Mouse (Mus musculus) myocyte (in vitro differentiated cells): ENCODE results near the gene Mogat2. TPM values are rescaled to one million over a fixed set of nuclear protein-coding genes. Genes with fewer than 3 reads are reported as not detected.
A peak's percentile ranks its signal among the peaks of the same experiment; 100 is the strongest.

Experiments
- H3K27me3 ChIP-seq: one replicate; pipeline ENCODE4 v1.6.1; 2011; ENCODE audit not compliant: control insufficient read depth, insufficient read depth, insufficient read length
- H3K36me3 ChIP-seq: one replicate; pipeline ENCODE4 v1.6.1; 2011; ENCODE audit not compliant: control insufficient read depth, insufficient read depth
- H3K4me2 ChIP-seq: one replicate; pipeline ENCODE4 v1.6.1; 2011; ENCODE audit warnings: low read depth, control low read depth
- H3K4me3 ChIP-seq: one replicate; pipeline ENCODE4 v1.5.1; 2011; ENCODE audit warnings: mild to moderate bottlenecking, control low read depth, moderate library complexity
- H3K79me2 ChIP-seq: one replicate; pipeline ENCODE4 v1.6.1; 2011; ENCODE audit not compliant: control insufficient read depth, insufficient read depth
- H3ac ChIP-seq: one replicate; pipeline ENCODE4 v1.6.1; 2011; ENCODE audit not compliant: control insufficient read depth, insufficient read length
- CEBPB ChIP-seq: IDR thresholded peaks from 2 replicates; pipeline ENCODE4 v1.6.1; 2011; ENCODE audit warnings: mild to moderate bottlenecking, moderate library complexity; ENCODE audit not compliant: poor library complexity, insufficient read depth, severe bottlenecking
- E2F4 ChIP-seq: IDR thresholded peaks from one replicate; pipeline ENCODE4 v1.6.1; 2011; ENCODE audit warnings: mild to moderate bottlenecking, control low read depth, moderate library complexity; ENCODE audit not compliant: insufficient read depth
- MAX ChIP-seq: IDR thresholded peaks from one replicate; pipeline ENCODE4 v1.6.1; 2011; ENCODE audit warnings: low read depth, mild to moderate bottlenecking, control low read depth
- MYOD1 ChIP-seq, 3 experiments: IDR thresholded peaks; one replicate each; pipeline ENCODE4 v1.6.1; 2011; ENCODE audit warnings: control low read depth in 2 of 3, low read depth in 2 of 3, mild to moderate bottlenecking in 2 of 3, moderate library complexity in 1 of 3; ENCODE audit not compliant: insufficient read length in 2 of 3, control insufficient read depth in 1 of 3
- MYOG ChIP-seq, 3 experiments: IDR thresholded peaks; one replicate each; pipeline ENCODE4 v1.6.1; 2011; ENCODE audit warnings: control low read depth in 2 of 3, low read depth in 2 of 3, mild to moderate bottlenecking in 2 of 3; ENCODE audit not compliant: insufficient read length in 2 of 3, control insufficient read depth in 1 of 3, insufficient read depth in 1 of 3
- POLR2A ChIP-seq: IDR thresholded peaks from one replicate; pipeline ENCODE4 v1.6.1; 2011; ENCODE audit warnings: low read depth, mild to moderate bottlenecking, control low read depth, moderate library complexity; ENCODE audit not compliant: insufficient read length
- POLR2AphosphoS2 ChIP-seq: IDR thresholded peaks from one replicate; pipeline ENCODE4 v1.6.1; 2011; ENCODE audit warnings: low read depth, control low read depth; ENCODE audit not compliant: insufficient read length
- REST ChIP-seq: IDR thresholded peaks from one replicate; pipeline ENCODE4 v1.6.1; 2011; ENCODE audit warnings: mild to moderate bottlenecking, control low read depth, moderate library complexity; ENCODE audit not compliant: insufficient read depth, insufficient read length
- SRF ChIP-seq: IDR thresholded peaks from one replicate; pipeline ENCODE4 v1.6.1; 2011; ENCODE audit warnings: low read depth; ENCODE audit not compliant: control insufficient read depth, insufficient read length
- TCF12 ChIP-seq: IDR thresholded peaks from one replicate; pipeline ENCODE4 v1.6.1; 2011; ENCODE audit warnings: mild to moderate bottlenecking, control low read depth; ENCODE audit not compliant: poor library complexity, insufficient read depth, severe bottlenecking
- TCF3 ChIP-seq: IDR thresholded peaks from one replicate; pipeline ENCODE4 v1.6.1; 2011; ENCODE audit warnings: low read depth, control low read depth; ENCODE audit not compliant: insufficient read length
- USF1 ChIP-seq: IDR thresholded peaks from one replicate; pipeline ENCODE4 v1.6.1; 2011; ENCODE audit warnings: low read depth, mild to moderate bottlenecking, control low read depth, moderate library complexity
- polyA plus RNA-seq: library from polyadenylated mRNA; unstranded; fragments of >200 nt; fragmentation: generic; extraction: Trizol; gene quantifications from one replicate; pipeline ENCODE4 v1.2.1, GENCODE M21; 2012; ENCODE audit warnings: missing spikeins

Mogat2 gene
- 1.9 TPM for polyA plus RNA-seq

DNA sequence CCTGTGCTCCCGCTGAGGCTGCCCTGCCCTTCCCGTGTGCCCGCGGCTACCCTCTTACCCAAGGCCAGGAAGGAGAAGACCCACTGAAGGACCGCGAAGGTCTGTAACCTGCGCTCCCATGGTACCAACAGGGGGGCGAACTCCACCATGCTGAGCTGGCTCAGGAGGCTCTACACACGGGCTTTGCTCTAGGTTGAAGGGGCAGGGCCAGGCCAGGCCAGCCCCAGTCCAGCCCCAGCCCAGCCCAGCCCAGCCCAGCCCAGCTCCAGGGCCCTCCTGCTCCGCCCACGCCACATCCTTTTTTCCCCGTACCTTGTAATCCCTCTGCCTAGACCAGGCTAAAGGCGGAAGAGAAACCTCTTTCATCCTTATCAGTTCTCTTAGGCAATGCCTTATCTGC is at the start of gene Mogat2:
Gene Mogat2 (minus strand): TSS at position 203 of the 400 bp plus-strand sequence.
- Histone ChIP-seq H3K27me3 (no peaks in the 10 kb centered on the region), H3ac (no peak within 1 kb of the TSS), H3K36me3 (no peaks in the 10 kb centered on the region), H3K4me3 (no peak within 1 kb of the TSS), H3K79me2 (no peaks in the 10 kb centered on the region), H3K4me2 (peak within 1 kb of the TSS; percentile 55)
- no peak for TF ChIP-seq E2F4
- TF ChIP-seq TCF12 = no peak
- TF ChIP-seq POLR2AphosphoS2 = no peak
- no peak for TF ChIP-seq SRF
- TF ChIP-seq POLR2A = no peak
- no peak for TF ChIP-seq TCF3
- TF ChIP-seq MAX = no peak
- TF ChIP-seq REST = no peak
- no peak for TF ChIP-seq USF1
- no peak for TF ChIP-seq MYOD1 (IDR thresholded peaks at IDR 0.05; ENCODE audit: control insufficient read depth in 1 of 3, insufficient read length in 2 of 3, low read depth in 2 of 3)
- TF ChIP-seq CEBPB = no peak
- TF ChIP-seq MYOG (IDR thresholded peaks at IDR 0.05; ENCODE audit: control insufficient read depth in 1 of 3, insufficient read depth in 1 of 3, insufficient read length in 2 of 3, low read depth in 2 of 3) = no peak

DNA sequence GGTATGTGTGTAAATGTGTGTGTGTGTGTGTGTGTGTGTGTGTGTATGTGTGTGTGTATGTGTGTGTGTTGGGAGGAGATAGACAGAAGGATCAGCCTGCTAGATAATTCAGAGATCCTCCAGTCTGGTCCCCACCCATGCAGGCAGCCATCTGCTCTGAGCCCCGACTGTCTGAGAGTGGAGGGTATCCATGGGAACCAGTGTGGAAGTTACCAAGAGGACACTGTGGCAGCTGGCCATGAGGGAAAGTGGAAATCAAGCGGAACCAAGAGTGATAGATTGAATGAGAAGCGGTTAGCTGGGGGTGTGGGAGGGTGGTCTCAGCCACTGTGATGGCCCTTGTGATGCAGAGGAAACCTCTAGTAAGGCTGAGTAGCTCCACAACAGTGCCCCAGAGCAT is 48.9 kb upstream of the Mogat2 start:
- TF ChIP-seq REST (no peak), USF1 (no peak), TCF12 (no peak), CEBPB (no peak), E2F4 (no peak), MYOD1 (IDR thresholded peaks at IDR 0.05; ENCODE audit: control insufficient read depth in 1 of 3, insufficient read length in 2 of 3, low read depth in 2 of 3) (no peak), POLR2AphosphoS2 (no peak), MAX (no peak), TCF3 (no peak), POLR2A (no peak), SRF (no peak), MYOG (IDR thresholded peaks at IDR 0.05; ENCODE audit: control insufficient read depth in 1 of 3, insufficient read depth in 1 of 3, insufficient read length in 2 of 3, low read depth in 2 of 3) (no peak)
- H3K36me3 ChIP-seq = peaks cover 3% of the 10 kb centered on the region
- no peak overlapping the region for H3K4me3 ChIP-seq
- no peaks in the 10 kb centered on the region for H3K27me3 ChIP-seq
- peaks cover 24% of the 10 kb centered on the region for H3K79me2 ChIP-seq
- no peak overlapping the region for H3K4me2 ChIP-seq
- H3ac ChIP-seq = no peak overlapping the region

DNA sequence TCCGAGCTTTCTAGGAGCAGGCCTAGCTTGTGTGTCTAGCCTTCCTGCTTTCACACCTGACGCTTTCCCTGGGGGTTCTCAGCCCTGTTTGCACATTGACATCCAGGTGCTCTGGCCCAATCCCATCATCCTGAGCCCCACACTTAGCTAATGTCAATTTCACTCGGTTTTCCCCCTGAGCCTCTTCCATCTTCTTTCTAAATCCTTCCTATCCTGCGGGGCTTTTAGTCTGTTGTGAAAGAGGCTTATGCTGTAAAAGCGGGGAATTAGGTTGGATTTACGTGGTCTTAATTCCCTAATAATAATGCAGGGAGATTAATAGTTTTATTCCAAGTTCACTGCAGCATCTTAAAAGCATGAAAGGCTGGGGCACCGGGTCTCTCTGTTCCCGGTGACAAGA is 41.2 kb upstream of the Mogat2 start:
- H3K4me2 ChIP-seq = no peak overlapping the region
- peaks cover 26% of the 10 kb centered on the region for H3K79me2 ChIP-seq
- H3ac ChIP-seq = no peak overlapping the region
- no peak overlapping the region for H3K4me3 ChIP-seq
- H3K36me3 ChIP-seq = no peaks in the 10 kb centered on the region
- TF ChIP-seq POLR2A = no peak
- TF ChIP-seq SRF = no peak
- TF ChIP-seq USF1 = no peak
- no peak for TF ChIP-seq MYOG (IDR thresholded peaks at IDR 0.05; ENCODE audit: control insufficient read depth in 1 of 3, insufficient read depth in 1 of 3, insufficient read length in 2 of 3, low read depth in 2 of 3)
- no peak for TF ChIP-seq POLR2AphosphoS2
- no peak for TF ChIP-seq TCF12
- TF ChIP-seq E2F4 = no peak
- TF ChIP-seq TCF3 = no peak
- TF ChIP-seq REST = no peak
- no peak for TF ChIP-seq MYOD1 (IDR thresholded peaks at IDR 0.05; ENCODE audit: control insufficient read depth in 1 of 3, insufficient read length in 2 of 3, low read depth in 2 of 3)
- no peak for TF ChIP-seq CEBPB
- no peak for TF ChIP-seq MAX
- H3K27me3 ChIP-seq = no peaks in the 10 kb centered on the region

DNA sequence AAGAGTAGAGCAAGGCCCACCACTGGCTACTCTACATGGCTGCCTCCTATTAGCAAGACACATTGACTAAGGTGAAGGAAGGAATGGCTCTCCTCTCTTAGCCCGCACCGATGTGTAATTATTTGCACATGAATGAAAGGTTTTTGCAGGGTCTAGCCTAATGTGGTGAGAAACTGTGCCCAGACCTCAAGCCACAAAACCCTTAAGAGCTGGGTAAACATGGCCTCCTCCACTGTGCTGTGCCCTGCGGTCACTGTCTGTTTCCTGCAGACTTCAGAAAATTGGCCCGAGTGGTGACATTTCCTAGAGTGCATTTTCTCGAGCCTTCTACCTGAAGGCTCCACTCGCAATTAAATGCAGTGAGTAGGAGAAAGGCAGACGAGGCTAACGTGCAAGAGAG is 39.9 kb upstream of the Mogat2 start:
- Histone ChIP-seq H3K4me2 (no peak overlapping the region), H3K27me3 (no peaks in the 10 kb centered on the region), H3K79me2 (peaks cover 19% of the 10 kb centered on the region), H3K36me3 (no peaks in the 10 kb centered on the region), H3K4me3 (no peak overlapping the region), H3ac (no peak overlapping the region)
- TF ChIP-seq CEBPB = no peak
- no peak for TF ChIP-seq TCF12
- TF ChIP-seq USF1 = no peak
- no peak for TF ChIP-seq SRF
- no peak for TF ChIP-seq MAX

DNA sequence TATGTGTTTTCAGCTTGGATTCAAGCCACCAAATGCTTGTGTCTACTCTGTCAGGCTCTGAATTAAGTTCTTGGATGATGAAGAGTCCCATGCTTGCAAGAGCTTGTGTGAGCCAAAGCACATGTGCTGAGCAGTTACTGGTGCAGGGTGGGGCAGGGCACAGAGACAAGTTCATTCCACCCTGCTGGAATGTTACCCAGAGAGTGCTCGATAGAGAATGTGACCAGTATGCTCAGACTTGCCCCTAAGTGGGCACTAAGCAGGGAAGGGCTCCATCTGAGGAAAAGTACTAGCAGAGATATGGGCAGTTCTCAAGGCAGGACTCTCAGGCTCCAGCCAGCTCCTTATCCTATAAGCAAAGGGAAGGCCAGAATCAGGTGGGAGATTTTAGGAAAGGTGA is 38.3 kb upstream of the Mogat2 start:
- Histone ChIP-seq H3K79me2 (peaks cover 23% of the 10 kb centered on the region), H3K27me3 (no peaks in the 10 kb centered on the region), H3K36me3 (no peaks in the 10 kb centered on the region), H3ac (no peak overlapping the region), H3K4me3 (no peak overlapping the region), H3K4me2 (no peak overlapping the region)
- TF ChIP-seq POLR2AphosphoS2 = no peak
- no peak for TF ChIP-seq E2F4
- no peak for TF ChIP-seq MAX
- TF ChIP-seq SRF = no peak
- no peak for TF ChIP-seq REST
- TF ChIP-seq MYOD1 (IDR thresholded peaks at IDR 0.05; ENCODE audit: control insufficient read depth in 1 of 3, insufficient read length in 2 of 3, low read depth in 2 of 3) = no peak
- TF ChIP-seq CEBPB = no peak
- TF ChIP-seq MYOG (IDR thresholded peaks at IDR 0.05; ENCODE audit: control insufficient read depth in 1 of 3, insufficient read depth in 1 of 3, insufficient read length in 2 of 3, low read depth in 2 of 3) = no peak
- TF ChIP-seq USF1 = no peak
- no peak for TF ChIP-seq TCF12
- no peak for TF ChIP-seq TCF3
- TF ChIP-seq POLR2A = no peak
